Mouse (Mus musculus) heart, postnatal 14 days (tissue): ENCODE data around the gene St8sia1. TPM values are rescaled to one million over a fixed set of nuclear protein-coding genes. Genes with fewer than 3 reads are reported as not detected.

Experiments
- DNase-seq, 2 experiments: peaks; one replicate each; pipeline ENCODE4 v3.0.0; 2021 to 2022
- intact Hi-C: fragments of 180-260 bp; cut with DNase I; formaldehyde crosslinking; loops from one replicate; pipeline ENCODE4 v1.15.1; 2025
- total RNA-seq, 2 experiments: library from RNA; stranded (reverse); gene quantifications; 2 replicates each; pipeline ENCODE4 v1.2.3; 2021

St8sia1 gene
- total RNA-seq, 2 experiments from 2014 or later, result 0.38 to 1.7 TPM

DNA sequence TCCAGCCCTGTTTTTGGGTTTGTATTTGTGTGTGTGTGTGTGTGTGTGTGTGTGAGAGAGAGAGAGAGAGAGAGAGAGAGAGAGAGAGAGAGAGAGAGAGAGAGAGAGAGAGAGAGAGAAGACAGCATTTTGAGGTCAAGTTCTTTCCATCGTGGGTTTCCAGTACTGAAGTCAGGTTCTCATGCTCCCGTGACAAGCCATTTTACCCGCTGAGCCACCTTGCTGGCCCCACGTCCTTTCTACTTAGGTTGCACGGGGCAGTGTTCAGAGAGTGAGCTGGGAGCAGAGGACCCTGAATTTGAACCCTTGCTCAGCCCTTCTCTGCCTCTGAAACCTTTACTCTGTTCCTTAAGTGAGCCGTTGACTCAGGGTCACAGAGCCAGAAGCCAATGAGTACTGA lies 17.2 kb downstream of the St8sia1 start:
- intact Hi-C loops, result no loop called here
- no peak for DNase-seq

DNA sequence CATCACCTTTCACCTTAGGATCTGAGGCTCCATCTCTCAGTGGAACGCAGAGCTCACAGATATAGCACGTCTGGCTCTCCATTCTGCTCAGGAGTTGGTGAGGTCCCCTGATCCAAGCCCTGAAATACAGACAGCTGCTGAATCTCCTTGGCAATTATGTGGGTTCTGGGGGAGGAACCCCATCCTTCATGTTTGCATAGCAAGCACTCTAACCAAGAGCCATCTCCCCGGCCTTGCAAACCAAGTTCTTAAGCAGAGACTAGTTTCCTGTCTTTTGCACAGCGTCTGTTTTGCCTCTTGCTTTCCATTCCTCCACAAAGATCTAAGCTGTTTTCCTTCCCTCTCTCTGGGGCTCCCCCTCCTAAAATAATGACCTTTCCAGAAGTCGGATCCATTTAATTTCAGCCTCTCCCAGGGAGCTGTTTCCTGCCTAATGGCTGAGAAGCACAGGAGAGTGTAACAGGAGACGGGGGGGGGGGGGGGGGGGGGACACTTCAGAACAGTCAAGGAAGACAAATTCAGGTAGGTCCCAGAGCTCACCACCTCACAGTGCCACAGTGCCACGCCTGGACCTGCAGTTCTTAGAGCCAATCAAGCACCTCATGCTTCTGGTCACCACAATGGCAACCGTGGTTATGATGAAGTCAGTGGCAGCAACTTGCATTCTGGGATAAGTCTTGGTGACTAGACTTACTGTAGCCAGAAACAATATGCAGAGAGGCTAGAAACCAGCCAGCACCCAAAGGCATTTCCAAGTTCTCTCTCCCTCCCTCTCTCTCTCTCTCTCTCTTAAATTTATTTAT lies 18.0 kb downstream of the St8sia1 start:
- intact Hi-C loops, result no loop called here

DNA sequence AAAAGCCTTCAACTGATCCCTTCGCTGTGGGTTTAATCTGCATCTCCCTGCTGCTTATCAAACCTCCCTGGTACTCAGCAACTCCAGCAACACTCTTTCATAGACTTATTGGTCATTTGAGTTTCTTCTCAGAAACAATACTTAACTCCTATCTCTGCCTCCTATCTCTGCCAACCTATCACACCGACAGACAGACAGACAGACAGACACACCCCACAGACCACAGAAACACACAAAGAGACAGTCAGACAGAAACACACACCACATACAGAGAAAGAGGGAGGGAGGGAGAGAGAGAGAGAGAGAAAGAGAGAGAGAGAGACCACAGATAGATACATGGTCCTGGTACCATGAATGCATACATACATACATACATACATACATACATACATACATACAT lies 18.8 kb downstream of the St8sia1 start:
- intact Hi-C loops, result no loop called here
- no peak for DNase-seq

More for the DNA sequence above, 18.0 kb downstream of the St8sia1 start:
- DNase-seq, result no peak

DNA sequence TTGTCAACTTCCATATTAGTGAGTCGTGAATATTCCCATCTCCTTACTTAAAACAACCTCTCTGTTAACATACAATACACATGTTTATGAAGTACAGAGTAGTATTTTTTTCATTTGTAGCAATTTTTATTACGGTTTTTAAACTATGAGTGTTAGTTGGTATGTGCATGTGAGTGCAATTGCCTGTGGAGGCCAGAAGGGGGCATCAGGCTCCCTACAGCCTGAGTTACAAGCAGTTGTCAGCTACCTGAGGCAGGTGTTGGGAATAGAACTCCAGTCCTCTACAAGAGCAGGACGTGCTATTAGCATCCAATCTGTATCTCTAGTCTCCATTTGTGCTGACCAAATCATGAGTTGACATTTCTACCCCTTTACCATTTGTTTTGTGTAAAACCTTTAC lies 19.8 kb downstream of the St8sia1 start:
- no peak for DNase-seq
- intact Hi-C loops, result no loop called here

DNA sequence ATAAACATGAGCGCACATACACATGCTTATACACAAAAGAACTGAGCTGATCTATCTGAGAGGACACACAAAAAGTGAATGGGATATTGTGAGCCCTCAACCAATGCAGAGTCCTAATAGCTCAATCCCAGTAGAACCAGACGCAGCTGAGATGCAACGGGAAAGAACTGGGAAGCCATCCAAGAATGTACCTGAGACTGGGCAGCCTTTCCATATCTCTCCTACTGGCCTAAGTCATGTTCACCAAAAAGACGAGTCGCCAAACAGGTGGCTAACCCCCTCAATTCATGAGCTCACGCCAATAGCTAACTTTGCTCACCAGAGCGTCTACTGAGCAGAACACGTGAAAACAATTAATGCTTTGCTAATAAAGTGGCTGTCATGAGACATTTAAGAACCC lies 20.8 kb downstream of the St8sia1 start:
- no peak for DNase-seq
- intact Hi-C loops, result no loop called here

DNA sequence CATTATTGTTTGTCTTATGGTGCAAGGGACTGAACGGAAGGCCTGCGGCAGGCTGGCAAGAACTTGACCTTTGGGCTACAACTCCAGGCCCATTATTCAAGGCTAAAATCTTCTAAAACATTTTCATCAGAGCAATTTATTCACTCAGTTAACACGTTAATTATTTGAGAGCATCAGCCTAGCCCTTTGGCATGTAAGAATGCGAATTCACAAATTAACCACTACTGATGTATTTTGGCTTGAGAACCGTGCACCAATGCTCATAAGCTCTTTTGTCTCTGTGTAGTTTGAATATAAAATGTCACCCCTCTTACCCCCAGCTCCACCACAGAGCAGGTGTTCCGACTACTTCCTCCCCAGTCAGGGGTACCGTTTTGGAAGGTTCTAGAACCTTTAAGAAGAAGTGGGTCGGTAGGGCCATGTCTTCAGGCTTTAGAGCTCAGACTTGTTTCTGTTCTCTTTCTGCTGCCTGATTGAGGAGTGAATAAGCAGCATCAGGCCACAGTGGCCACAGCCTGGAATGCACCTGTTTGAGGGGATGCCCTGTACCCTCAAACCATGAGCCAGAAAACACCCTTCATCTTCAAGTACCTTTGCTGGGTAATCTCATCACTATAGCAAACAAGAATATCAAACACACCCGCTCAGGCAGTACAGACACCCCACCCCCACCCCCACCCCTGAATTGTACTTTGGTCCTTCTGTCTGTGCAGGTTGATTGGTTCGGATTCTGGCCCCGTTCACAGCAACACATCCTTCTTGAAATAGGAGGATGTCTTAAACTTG lies 22.5 kb downstream of the St8sia1 start:
- no peak for DNase-seq
- intact Hi-C loops, result no loop called here

DNA sequence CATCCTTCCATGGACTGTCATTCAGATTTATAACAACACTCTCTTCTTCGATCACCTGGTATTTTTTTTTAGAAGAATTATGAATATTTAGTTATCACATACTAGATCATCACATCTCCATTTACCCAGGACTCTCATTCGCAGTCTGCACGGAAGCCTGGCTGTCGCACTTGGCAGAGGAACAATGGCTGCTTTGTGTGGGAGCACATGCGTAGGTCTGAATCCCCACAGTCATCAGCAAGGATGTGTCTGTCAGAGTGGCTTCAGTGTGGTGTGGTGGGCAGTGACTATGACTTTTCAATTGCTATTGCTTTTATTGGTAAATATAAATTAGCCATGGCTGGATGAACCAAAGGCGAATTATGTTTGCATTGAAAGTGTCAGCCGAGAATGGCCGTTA lies 23.2 kb downstream of the St8sia1 start:
- no peak for DNase-seq
- intact Hi-C loops, result no loop called here

DNA sequence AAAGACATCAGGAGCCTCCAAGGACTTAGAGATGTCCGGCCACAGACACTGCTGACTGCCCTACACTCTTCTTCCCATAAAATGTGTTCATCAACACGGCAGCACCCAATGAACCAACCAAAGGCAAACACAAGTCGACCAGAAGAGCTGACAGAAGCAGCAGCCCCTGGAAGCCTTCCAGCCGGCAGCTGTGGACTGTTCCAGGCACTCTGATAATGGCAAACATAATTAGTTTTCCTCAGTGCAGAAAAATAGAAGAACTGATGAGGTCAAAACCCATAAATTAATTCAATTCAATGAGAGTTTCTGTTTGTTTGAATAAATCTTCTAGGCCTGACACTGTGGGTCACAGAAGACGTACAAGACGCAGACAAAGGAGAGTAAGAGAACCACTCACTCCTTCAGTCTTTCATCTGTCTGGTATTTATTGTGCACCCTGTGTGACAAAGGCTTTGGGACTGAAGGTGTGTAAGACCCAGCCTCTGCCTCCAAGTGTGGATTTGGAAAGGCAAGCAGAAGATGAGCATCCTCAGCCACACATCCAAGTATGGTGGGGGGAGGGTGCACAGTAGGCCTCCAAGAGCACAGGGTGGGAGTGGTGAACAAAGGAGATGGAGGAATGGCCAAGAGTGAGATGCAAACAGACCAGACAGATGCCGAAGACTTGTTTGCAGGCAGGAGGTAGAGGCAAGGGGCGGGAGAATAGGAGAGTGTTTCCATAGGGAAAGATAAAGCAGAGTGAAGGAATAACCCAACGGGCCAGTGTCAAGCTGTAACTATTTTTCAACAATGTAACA lies 25.5 kb downstream of the St8sia1 start:
- peak; percentile 22 to 33 for DNase-seq
- intact Hi-C loops, result no loop called here

DNA sequence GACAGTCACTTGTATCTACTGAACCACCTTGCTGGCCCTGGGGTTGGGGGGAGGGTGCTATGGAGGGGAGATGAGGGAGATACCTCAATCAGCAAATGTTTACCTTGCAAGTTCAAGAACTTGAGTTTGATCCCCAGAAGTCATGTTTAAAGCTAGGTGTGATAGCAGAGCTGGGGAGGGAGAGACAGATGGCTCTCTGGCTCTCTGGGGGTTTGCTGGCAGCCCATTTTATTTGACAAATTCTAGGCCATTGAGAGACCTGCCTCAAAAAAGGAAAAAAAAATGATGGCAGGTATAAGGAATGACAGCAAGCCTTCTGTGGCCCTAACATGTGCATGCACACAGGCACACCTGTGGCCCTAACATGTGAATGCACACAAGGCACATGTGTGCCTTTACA lies 26.2 kb downstream of the St8sia1 start:
- intact Hi-C loops, result no loop called here
- no peak for DNase-seq

DNA sequence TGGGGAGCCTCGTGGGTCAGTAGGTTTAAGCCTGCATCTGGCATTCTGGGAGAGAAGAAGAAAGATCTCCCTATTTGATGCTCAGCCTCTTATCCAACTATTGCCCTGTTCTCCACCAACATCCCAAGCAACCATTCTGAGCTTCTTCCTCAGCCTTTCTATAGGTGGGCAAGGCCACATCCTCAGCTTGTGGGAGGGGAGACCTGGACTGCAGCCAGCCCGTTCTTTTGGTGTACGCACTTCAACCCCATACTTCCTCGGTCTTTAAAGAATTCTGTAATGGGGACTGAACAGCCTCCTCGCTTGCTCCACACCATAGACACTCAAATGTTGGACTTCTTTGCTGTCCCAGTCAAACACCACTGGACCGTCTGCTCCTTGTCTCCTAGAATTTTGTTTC lies 31.7 kb downstream of the St8sia1 start:
- intact Hi-C loops, result no loop called here
- DNase-seq, result no peak

DNA sequence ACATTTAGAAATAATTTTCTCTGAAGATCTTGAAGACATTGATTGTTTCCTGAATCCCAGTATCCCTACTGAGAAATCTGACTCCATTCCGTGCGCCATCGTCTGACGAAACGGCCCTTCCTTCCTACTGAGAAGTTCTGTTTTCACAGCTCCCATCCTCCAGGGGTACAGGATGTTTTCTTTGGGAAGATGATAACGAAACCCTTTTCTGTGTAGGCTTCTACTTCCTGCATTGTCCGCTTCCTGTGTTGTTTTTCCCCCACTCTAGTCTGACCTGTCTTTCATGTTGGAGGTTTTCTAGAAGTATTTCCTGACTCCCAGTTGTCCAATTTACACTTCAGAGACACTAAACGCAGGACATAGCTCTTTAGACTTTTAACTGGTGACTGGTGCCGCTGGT lies 32.1 kb downstream of the St8sia1 start:
- no peak for DNase-seq
- intact Hi-C loops, result no loop called here

DNA sequence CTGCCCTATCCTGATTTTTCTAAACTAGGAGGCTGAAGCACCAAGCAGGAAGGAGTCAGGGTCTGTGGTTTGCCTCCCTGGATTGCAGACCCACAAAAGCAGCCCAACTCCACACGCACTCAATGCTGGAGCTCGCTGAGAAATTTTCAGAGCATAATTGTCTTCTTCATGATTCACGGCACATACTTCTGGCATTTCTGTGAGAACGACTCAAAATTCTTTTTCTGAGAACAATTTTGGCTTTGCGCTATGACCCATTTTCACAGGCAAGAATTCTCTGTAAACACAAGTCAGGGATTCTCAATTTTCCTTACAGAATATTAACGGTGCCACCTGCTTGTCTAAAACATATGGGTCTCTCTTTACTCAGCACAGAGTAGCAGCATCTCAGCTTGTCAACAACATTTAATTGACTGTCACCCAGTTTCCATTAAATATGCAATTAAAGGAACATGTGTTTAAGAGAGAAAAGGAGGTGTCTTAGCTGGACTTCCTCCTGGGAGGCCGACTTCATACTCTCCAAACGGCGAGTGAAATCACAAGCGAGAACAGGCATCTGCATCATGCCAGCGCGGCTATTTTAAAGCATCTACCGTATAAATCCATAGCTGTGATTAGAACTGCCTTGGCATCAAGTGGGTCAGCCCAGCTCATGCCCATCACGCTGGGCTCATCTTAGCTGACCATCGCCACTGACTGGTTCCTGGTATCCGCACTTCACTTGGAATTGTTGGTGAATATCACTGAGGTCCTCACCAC lies 35.5 kb downstream of the St8sia1 start:
- DNase-seq, result no peak
- intact Hi-C loops, result no loop called here

DNA sequence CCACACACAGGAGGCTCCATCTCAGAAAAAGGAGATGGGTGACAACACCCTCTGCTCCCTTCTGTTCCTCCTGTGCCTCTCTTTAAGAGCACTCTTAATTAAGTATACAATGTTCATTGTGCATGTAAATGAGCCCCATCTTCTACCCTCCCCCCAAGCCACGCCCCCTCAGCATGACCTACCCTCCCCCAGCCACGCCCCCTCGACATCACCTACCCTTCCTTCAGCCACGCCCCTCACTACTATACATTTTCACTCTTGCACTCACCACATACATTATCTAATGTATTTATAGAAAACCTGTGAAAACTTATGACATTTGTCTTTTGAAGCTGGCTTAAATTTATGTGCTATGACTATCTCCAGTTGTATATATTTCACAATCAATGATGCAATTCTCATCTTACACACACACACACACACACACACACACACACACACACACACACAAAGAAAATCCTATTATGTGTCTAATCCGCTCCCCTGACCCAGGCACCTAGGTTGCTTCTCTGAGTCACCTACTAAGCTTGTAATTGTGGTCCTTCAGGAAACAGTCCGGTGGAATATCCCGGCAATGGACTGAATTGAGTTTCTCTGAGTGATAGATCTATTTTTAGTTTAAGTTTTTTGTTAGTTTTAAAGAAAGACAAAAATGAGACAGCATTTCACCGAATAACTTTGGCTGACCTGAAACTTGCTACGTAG lies 37.2 kb downstream of the St8sia1 start:
- DNase-seq, result no peak
- intact Hi-C loops, result no loop called here

DNA sequence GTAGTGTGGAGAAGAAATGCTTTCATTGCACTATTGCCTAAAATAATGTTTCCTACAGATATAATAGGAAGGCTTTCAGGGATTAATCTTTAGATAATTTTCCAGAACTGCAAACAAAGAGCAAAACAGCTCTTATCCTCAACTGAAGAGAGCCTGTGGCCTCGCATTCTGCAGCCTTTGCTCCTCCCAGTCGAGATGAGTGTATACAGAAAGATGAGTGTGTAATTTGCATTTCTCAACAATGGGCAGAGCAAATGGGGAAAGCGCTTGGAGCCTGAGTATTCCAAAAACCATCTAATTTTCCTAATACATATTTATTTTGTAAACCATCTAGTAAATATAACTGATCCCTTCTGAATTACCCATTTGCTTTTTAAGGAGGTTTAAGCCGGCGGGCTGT lies 38.3 kb downstream of the St8sia1 start:
- intact Hi-C loops, result no loop called here
- DNase-seq, result no peak

DNA sequence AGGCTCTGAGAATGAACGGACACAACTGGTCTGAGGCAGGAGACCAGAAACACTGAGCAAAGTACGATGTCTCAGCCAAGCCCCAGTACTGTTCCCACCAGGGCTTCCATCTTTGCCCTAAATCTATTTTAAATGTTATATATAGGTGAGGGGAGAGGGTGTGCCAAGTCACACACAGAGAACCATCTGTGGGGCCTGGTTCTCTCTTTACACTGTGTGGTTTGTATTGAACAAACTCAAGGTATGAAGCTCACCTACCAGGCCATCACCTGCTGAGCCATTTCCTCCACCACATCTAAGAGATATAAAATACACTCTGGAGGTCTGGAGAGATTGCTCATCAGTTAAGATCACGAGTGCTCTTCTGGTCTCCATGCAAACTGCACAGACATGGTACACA lies 38.9 kb downstream of the St8sia1 start:
- intact Hi-C loops, result no loop called here
- no peak for DNase-seq

DNA sequence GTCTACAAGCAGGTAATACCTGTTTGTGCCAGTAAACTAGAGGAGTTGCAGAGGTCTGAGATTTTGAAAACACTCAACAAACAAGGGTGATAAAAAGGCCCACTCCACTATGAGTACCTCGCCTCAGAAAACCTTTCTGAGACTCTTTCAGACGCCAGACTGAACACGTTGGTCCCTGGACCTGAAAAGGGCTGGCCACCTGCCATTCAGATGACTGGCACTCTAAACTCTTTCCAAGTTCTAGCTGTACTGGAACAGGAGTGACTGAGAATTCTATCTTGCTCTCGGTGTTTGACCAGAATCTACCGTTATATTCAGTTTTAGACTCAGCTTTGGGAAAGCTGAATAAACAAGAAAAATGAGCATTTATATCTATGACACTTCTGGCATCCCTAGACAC lies 43.4 kb downstream of the St8sia1 start:
- intact Hi-C loops, result loop anchor here (2.0 kb wide), 1 partner anchor 42 kb away; no protein-coding TSS in a partner anchor
- peak; percentile 51 to 61 for DNase-seq

DNA sequence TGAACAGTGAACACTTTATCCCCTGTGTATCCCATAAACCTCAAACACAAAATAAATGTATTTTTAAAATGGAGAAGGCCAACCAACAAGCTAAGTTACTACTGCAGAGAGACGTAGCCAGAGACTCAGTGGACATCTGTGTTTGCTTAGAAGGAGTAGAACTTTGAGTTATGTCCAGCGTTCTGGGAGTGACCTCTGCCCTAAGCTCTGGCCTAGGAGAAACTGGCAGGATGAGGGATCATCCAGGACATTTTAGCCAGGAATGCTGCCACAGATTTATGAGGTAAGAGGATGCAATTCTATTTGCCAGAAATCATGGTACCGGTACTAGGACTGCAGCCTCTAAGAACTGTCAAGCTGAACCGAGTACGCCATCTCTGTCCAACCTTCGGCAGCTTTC lies 45.6 kb downstream of the St8sia1 start:
- no peak for DNase-seq

DNA sequence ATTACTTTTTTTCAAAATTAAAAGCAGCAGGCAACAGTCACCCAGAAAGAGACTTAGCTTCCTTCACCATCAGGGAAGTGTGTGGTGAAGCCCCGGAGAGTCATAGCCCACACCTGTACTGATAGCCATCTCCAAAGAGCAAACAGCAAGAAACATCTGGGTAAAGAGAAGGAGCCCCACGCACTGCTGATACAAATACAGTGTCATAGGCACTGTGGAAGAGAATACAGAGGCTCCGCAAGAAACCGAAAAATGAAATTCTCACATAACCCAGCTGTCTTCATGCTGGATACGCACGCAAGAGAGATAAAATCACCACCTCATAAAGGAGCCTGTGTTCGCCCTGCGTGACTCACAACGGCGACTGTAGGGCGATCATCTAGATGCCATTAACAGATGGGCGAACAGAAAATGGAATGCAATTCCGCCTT lies 46.8 kb downstream of the St8sia1 start:
- intact Hi-C loops, result no loop called here
- DNase-seq, result no peak

More for the DNA sequence above, 45.6 kb downstream of the St8sia1 start:
- intact Hi-C loops, result no loop called here

DNA sequence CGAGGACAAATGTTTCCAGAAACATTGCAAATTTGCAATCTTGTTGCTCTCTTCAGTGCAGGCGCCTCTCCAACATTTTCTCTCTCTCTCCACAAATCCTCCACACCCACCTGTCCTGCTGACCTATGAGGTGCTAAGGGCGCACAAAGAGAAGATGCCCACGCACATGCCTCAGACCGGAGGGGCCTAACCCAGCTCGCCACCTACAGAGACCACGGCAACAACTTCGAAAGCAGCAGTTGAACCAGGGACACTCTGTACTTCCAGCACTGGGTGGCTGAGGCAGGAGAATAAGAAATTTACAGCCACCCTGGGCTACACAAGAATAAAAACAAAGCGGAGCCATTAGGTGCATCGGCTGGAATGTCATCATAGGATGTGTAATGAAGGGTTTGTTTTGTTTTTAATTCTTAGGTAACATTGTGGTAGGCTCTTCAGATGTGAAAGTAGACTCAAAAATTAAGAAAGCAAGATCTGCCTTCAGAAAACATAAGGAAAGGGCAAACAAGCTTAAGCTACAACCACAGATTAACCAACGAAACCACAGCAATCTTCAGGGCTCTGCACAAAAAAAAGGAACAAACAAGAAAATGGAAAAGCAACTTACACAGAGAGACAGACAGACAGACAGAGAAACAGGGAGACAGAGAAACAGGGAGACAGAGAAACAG lies 47.8 kb downstream of the St8sia1 start:
- intact Hi-C loops, result no loop called here
- DNase-seq, result no peak
